Mouse (Mus musculus) intestine, postnatal 0 days (tissue): ENCODE results near the gene Rtbdn. TPM values are rescaled to one million over a fixed set of nuclear protein-coding genes. Genes with fewer than 3 reads are reported as not detected.

Source experiments
- ATAC-seq: fragments of 200-750 bp; cut with Nextera tagmentation; 2 replicates; pipeline ENCODE4 v1.8.0; 2017; ENCODE audit warnings: mild to moderate bottlenecking, moderate TSS enrichment, moderate library complexity
- H3K27ac ChIP-seq: fragments of 300-500 bp; sonication (generic); 2 replicates; pipeline ENCODE4 v1.5.1; 2014; ENCODE audit warnings: mild to moderate bottlenecking, low read depth, low read length, moderate library complexity
- H3K27me3 ChIP-seq: fragments of 300-500 bp; sonication (generic); replicated peaks from 2 replicates; pipeline ENCODE4 v1.6.1; 2014; ENCODE audit warnings: low read length, mixed read lengths; ENCODE audit not compliant: control insufficient read depth, insufficient read depth
- H3K36me3 ChIP-seq: fragments of 300-500 bp; sonication (generic); 2 replicates; pipeline ENCODE4 v1.6.1; 2014; ENCODE audit warnings: mild to moderate bottlenecking, moderate library complexity; ENCODE audit not compliant: control insufficient read depth, insufficient read depth
- H3K4me1 ChIP-seq: fragments of 300-500 bp; sonication (generic); replicated peaks from 2 replicates; pipeline ENCODE4 v1.6.1; 2014; ENCODE audit warnings: antibody characterized with exemption, low read length, mixed read lengths; ENCODE audit not compliant: control insufficient read depth, insufficient read depth
- H3K4me2 ChIP-seq: fragments of 300-500 bp; sonication (generic); replicated peaks from 2 replicates; pipeline ENCODE4 v1.6.1; 2014; ENCODE audit warnings: low read depth, mild to moderate bottlenecking, moderate library complexity
- H3K4me3 ChIP-seq: fragments of 300-500 bp; sonication (generic); 2 replicates; pipeline ENCODE4 v1.5.1; 2014; ENCODE audit warnings: low read depth, low read length
- H3K9ac ChIP-seq: fragments of 300-500 bp; sonication (generic); 2 replicates; pipeline ENCODE4 v1.6.1; 2014; ENCODE audit warnings: mild to moderate bottlenecking, low read depth, low read length
- H3K9me3 ChIP-seq: fragments of 300-500 bp; sonication (generic); 2 replicates; pipeline ENCODE4 v1.6.1; 2016; ENCODE audit warnings: mixed run types; ENCODE audit not compliant: control insufficient read depth
- CTCF ChIP-seq: sonication (generic); IDR thresholded peaks from 2 replicates; pipeline ENCODE4 v1.5.1; 2016; ENCODE audit warnings: low read depth, mild to moderate bottlenecking, control low read depth, antibody characterized with exemption, moderate library complexity
- WGBS: fragments of 180-500 bp; shearing (Covaris S2); extraction: QIAGEN DNeasy Blood & Tissue Kit; methylation state at CpG from one replicate; pipeline ENCODE4 v1.1.7; 2014; 5-methylcytosine and 5-hydroxymethylcytosine counted together
- polyA plus RNA-seq: library from polyadenylated mRNA; unstranded; fragments of >200 nt; fragmentation: Nextera tagmentation; extraction: Ambion mirVana; gene quantifications from 2 replicates; pipeline ENCODE4 v1.2.1, GENCODE M21; 2015

The Rtbdn gene
- polyA plus RNA-seq, result 0.12 TPM in 2 replicates

GRCm38 (mm10) chr8:84946528-84947240 lies at the start of gene Rtbdn:
Gene Rtbdn (plus strand): TSS chr8:84946991.
- no peak within 1 kb of the TSS for H3K9ac ChIP-seq
- no peaks in the 10 kb centered on the region for H3K4me1 ChIP-seq
- no peak within 1 kb of the TSS for H3K27ac ChIP-seq
- H3K4me3 ChIP-seq, result peak within 1 kb of the TSS; percentile 32
- H3K9me3 ChIP-seq, result no peaks in the 10 kb centered on the region
- no peak for ATAC-seq
- peak within 1 kb of the TSS; percentile 67 for H3K4me2 ChIP-seq
- WGBS, result 12% methylated on average over 17 of the region's 17 CpGs
- no peaks in the 10 kb centered on the region for H3K36me3 ChIP-seq
- H3K27me3 ChIP-seq, result peaks cover 51% of the 10 kb centered on the region
- peak; percentile 52 for TF ChIP-seq CTCF

GRCm38 (mm10) chr8:84901071-84901470 lies 45.7 kb upstream of the Rtbdn start:
- Histone ChIP-seq H3K9ac (no peak overlapping the region), H3K9me3 (no peaks in the 10 kb centered on the region), H3K27ac (no peak overlapping the region), H3K4me2 (no peak overlapping the region), H3K4me3 (no peak overlapping the region), H3K36me3 (no peaks in the 10 kb centered on the region), H3K27me3 (no peaks in the 10 kb centered on the region), H3K4me1 (no peaks in the 10 kb centered on the region)
- TF ChIP-seq CTCF, result no peak
- WGBS, result 66% methylated on average over 4 of the region's 4 CpGs
- ATAC-seq, result no peak

- H3K4me3 ChIP-seq, result peak within 1 kb of the TSS; percentile 65
- no peak for ATAC-seq
- H3K9me3 ChIP-seq, result no peaks in the 10 kb centered on the region
- peak within 1 kb of the TSS; percentile 99 for H3K4me2 ChIP-seq
- 61% methylated on average over 3 of the region's 3 CpGs for WGBS
- no peaks in the 10 kb centered on the region for H3K4me1 ChIP-seq
- H3K27me3 ChIP-seq, result no peaks in the 10 kb centered on the region
- H3K27ac ChIP-seq, result peak within 1 kb of the TSS; percentile 77
- H3K36me3 ChIP-seq, result no peaks in the 10 kb centered on the region
- TF ChIP-seq CTCF, result no peak
- peak within 1 kb of the TSS; percentile 71 for H3K9ac ChIP-seq
These were observed 45.0 kb upstream of the Rtbdn start, which contains the start of gene Klf1 for GRCm38 (mm10) chr8:84901752-84902151. Gene Klf1 (plus strand): TSS chr8:84901928.

GRCm38 (mm10) chr8:84902367-84902919 lies 44.3 kb upstream of the Rtbdn start:
- peak overlapping the region; percentile 77 for H3K27ac ChIP-seq
- ATAC-seq, result no peak
- no peak for TF ChIP-seq CTCF

GRCm38 (mm10) chr8:84902920-84903661 lies 43.7 kb upstream of the Rtbdn start:
- peak overlapping the region; percentile 77 for H3K27ac ChIP-seq
- peak; percentile 94 for TF ChIP-seq CTCF
- H3K27me3 ChIP-seq, result no peaks in the 10 kb centered on the region
- no peaks in the 10 kb centered on the region for H3K36me3 ChIP-seq
- H3K4me1 ChIP-seq, result no peaks in the 10 kb centered on the region
- ATAC-seq, result peak; percentile 90
- peak overlapping the region; percentile 65 for H3K4me3 ChIP-seq
- H3K4me2 ChIP-seq, result peak overlapping the region; percentile 99
- under 1% methylated on average over 62 of the region's 68 CpGs for WGBS
- no peaks in the 10 kb centered on the region for H3K9me3 ChIP-seq
- peak overlapping the region; percentile 71 for H3K9ac ChIP-seq

More at GRCm38 (mm10) chr8:84902367-84902919, 44.3 kb upstream of the Rtbdn start:
- WGBS, result 4% methylated on average over 24 of the region's 24 CpGs
- H3K27me3 ChIP-seq, result no peaks in the 10 kb centered on the region
- peak overlapping the region; percentile 99 for H3K4me2 ChIP-seq
- H3K36me3 ChIP-seq, result no peaks in the 10 kb centered on the region
- peak overlapping the region; percentile 65 for H3K4me3 ChIP-seq
- H3K4me1 ChIP-seq, result no peaks in the 10 kb centered on the region
- no peaks in the 10 kb centered on the region for H3K9me3 ChIP-seq
- H3K9ac ChIP-seq, result peak overlapping the region; percentile 71

GRCm38 (mm10) chr8:84904351-84904750 lies 42.4 kb upstream of the Rtbdn start:
- no peak for TF ChIP-seq CTCF
- Histone ChIP-seq H3K9me3 (no peaks in the 10 kb centered on the region), H3K4me1 (0 out of 2 replicates have a peak, but pooled peaks cover 6% of the 10 kb centered on the region), H3K36me3 (no peaks in the 10 kb centered on the region), H3K27ac (no peak overlapping the region), H3K27me3 (no peaks in the 10 kb centered on the region), H3K4me2 (no peak overlapping the region), H3K9ac (no peak overlapping the region), H3K4me3 (no peak overlapping the region)
- 91% methylated on average over 7 of the region's 7 CpGs for WGBS
- no peak for ATAC-seq
